9 mouse cellular contexts compared by ENCODE assay signal in genomic region chr2:34644571-34645526, GRCm38 (mm10).
DNase-seq lines count a peak whose midpoint lies in the region; ATAC-seq and TF ChIP-seq lines count a peak whose summit lies in the region.
"Had no signal": no experiment of that assay in that cellular context is flagged by ENCODE, and none has a peak within 500 bp of the region (broad histone marks: within the 10 kb centered on the region; RNA-seq: fewer than 3 reads in every experiment).

No protein-coding gene starts in this region.

- H3K4me2 ChIP-seq in hindbrain, postnatal 0 days (ENCODE audit: low read depth, low read length) = no peak overlapping the region
- H3K4me2 ChIP-seq in hindbrain, embryonic 13.5 days = no peak overlapping the region
- H3K4me2 ChIP-seq in hindbrain, embryonic 12.5 days (replicated peaks) = no peak overlapping the region

- H3K9me3 ChIP-seq in hindbrain, postnatal 0 days (ENCODE audit: low read length) = no peaks in the 10 kb centered on the region
- no peaks in the 10 kb centered on the region for H3K9me3 ChIP-seq in hindbrain, embryonic 13.5 days
- no peaks in the 10 kb centered on the region for H3K9me3 ChIP-seq in ES-E14 (ENCODE audit: control insufficient read depth, insufficient read depth, low read depth, low read length)
- no peaks in the 10 kb centered on the region for H3K9me3 ChIP-seq in hindbrain, embryonic 12.5 days (replicated peaks)
- H3K9me3 ChIP-seq: embryonic facial prominence, embryonic 15.5 days had no signal

- no peak overlapping the region for H3K4me3 ChIP-seq in hindbrain, postnatal 0 days (ENCODE audit: low read length)
- no peak overlapping the region for H3K4me3 ChIP-seq in hindbrain, embryonic 13.5 days
- H3K4me3 ChIP-seq in ES-E14 (ENCODE audit: insufficient read depth in 1 of 2, low read depth in 1 of 2, low read length in 2 of 2, poor library complexity in 1 of 2, severe bottlenecking in 1 of 2) = peak overlapping the region in 1 of 2 experiments; percentile 27; a peak in 2 of 4 replicates
- no peak overlapping the region for H3K4me3 ChIP-seq in hindbrain, embryonic 12.5 days

- H3K9ac ChIP-seq in hindbrain, postnatal 0 days (replicated peaks; ENCODE audit: low read length) = no peak overlapping the region
- no peak overlapping the region for H3K9ac ChIP-seq in hindbrain, embryonic 13.5 days
- no peak overlapping the region for H3K9ac ChIP-seq in ES-E14 (ENCODE audit: insufficient read depth, low read depth, low read length, poor library complexity, severe bottlenecking)
- H3K9ac ChIP-seq in hindbrain, embryonic 12.5 days = no peak overlapping the region

- peak; percentile 42 for DNase-seq in hindbrain, postnatal 0 days (ENCODE audit: low spot score)
- peak; percentile 83 for DNase-seq in ES-E14 (ENCODE audit: low read depth, low spot score)
- DNase-seq in embryo, embryonic 11 days = peak; percentile 57
- DNase-seq in ovary, postnatal 36 days (ENCODE audit: low spot score) = no peak

- ATAC-seq in hindbrain, postnatal 0 days = no peak
- ATAC-seq in hindbrain, embryonic 13.5 days (ENCODE audit: low FRiP score) = no peak
- ATAC-seq in megakaryocyte-erythroid progenitor cell, adult 5-6 weeks (replicated peaks; ENCODE audit: low FRiP score, low TSS enrichment, poor library complexity, severe bottlenecking) = peak; percentile 55
- ATAC-seq in inflammation-experienced regulatory T-cells, adult 6 months = no peak
- ATAC-seq in hindbrain, embryonic 12.5 days (ENCODE audit: low FRiP score) = no peak

- WGBS in hindbrain, postnatal 0 days = 43% methylated on average over 22 of the region's 22 CpGs
- 33% methylated on average over 22 of the region's 22 CpGs for WGBS in hindbrain, embryonic 13.5 days
- WGBS in hindbrain, embryonic 12.5 days = 31% methylated on average over 22 of the region's 22 CpGs

- no peaks in the 10 kb centered on the region; the same call in 1 of the 2 replicates for H3K4me1 ChIP-seq in hindbrain, postnatal 0 days (ENCODE audit: insufficient read depth, low read length)
- peaks cover 35% of the 10 kb centered on the region for H3K4me1 ChIP-seq in hindbrain, embryonic 13.5 days (replicated peaks)
- H3K4me1 ChIP-seq in ES-E14 (ENCODE audit: control insufficient read depth in 2 of 2, insufficient read depth in 2 of 2, low read length in 2 of 2, poor library complexity in 1 of 2) = peaks cover 3 to 7% of the 10 kb centered on the region in 2 experiments; a peak in 2 of 4 replicates
- H3K4me1 ChIP-seq in hindbrain, embryonic 12.5 days = peaks cover 15% of the 10 kb centered on the region

- H3K27me3 ChIP-seq in hindbrain, postnatal 0 days (ENCODE audit: insufficient read depth, low read length) = no peaks in the 10 kb centered on the region
- H3K27me3 ChIP-seq in hindbrain, embryonic 13.5 days = peaks cover 7% of the 10 kb centered on the region; the same call in 1 of the 2 replicates
- no peaks in the 10 kb centered on the region for H3K27me3 ChIP-seq in hindbrain, embryonic 12.5 days
- H3K27me3 ChIP-seq: embryonic facial prominence, embryonic 15.5 days had no signal

- no peak overlapping the region for H3K27ac ChIP-seq in hindbrain, postnatal 0 days
- no peak overlapping the region for H3K27ac ChIP-seq in hindbrain, embryonic 13.5 days
- H3K27ac ChIP-seq in ES-E14 (ENCODE audit: insufficient read depth, low read depth, low read length, poor library complexity, severe bottlenecking) = no peak overlapping the region
- H3K27ac ChIP-seq in hindbrain, embryonic 12.5 days = no peak overlapping the region

- no peaks in the 10 kb centered on the region for H3K36me3 ChIP-seq in hindbrain, postnatal 0 days (ENCODE audit: insufficient read depth, low read length)
- no peaks in the 10 kb centered on the region for H3K36me3 ChIP-seq in hindbrain, embryonic 13.5 days
- no peaks in the 10 kb centered on the region for H3K36me3 ChIP-seq in ES-E14 (ENCODE audit: control insufficient read depth, insufficient read depth, low read length, poor library complexity, severe bottlenecking)
- H3K36me3 ChIP-seq in hindbrain, embryonic 12.5 days = no peaks in the 10 kb centered on the region
- H3K36me3 ChIP-seq: embryonic facial prominence, embryonic 15.5 days had no signal

- peak; percentile 81 for TF ChIP-seq CTCF in hindbrain, postnatal 0 days (IDR thresholded peaks at IDR 0.05; ENCODE audit: low read depth)

- in situ Hi-C loops in ES-E14 (cut with MboI; ENCODE audit: low sequenced_read_pairs in 2 of 2, unreplicated experiment in 2 of 2) = no loop called here

TF ChIP-seq in ES-E14, 5 proteins besides CTCF, POLR2A, EP300 and RAD21:
- TF ChIP-seq ZNF384 (IDR thresholded peaks at IDR 0.05; ENCODE audit: low read depth, low read length) (0 out of 2 replicates have a peak, but pooled peaks have one; percentile 55), MAFK (IDR thresholded peaks at IDR 0.05; ENCODE audit: insufficient read depth, low read depth, low read length) (no peak), ZC3H11A (IDR thresholded peaks at IDR 0.05; ENCODE audit: borderline replicate concordance, low read depth, low read length) (peak; percentile 58), CHD2 (IDR thresholded peaks at IDR 0.05; ENCODE audit: low read depth, low read length) (no peak), HCFC1 (IDR thresholded peaks at IDR 0.05; ENCODE audit: borderline replicate concordance, insufficient read depth, low read length) (no peak)
